Mouse (Mus musculus) layer of hippocampus, postnatal 10 days (tissue): Measurements from ENCODE around the gene Atp6v1g2. TPM values are rescaled to one million over a fixed set of nuclear protein-coding genes. Genes with fewer than 3 reads are reported as not detected.

ENCODE experiments used
- DNase-seq, 2 experiments: peaks; one replicate each; pipeline ENCODE4 v3.0.0; 2021; ENCODE audit warnings: low spot score in 2 of 2
- total RNA-seq, 2 experiments: library from RNA; stranded (reverse); gene quantifications; 2 replicates each; pipeline ENCODE4 v1.2.3; 2021

Atp6v1g2 gene
- total RNA-seq, 2 experiments from 2014 or later = 310 to 356 TPM

GRCm38 (mm10) chr17:35253293-35254093 lies 20.0 kb downstream of the Atp6v1g2 start:
- DNase-seq = no peak

- DNase-seq = peak; percentile 62 to 65
These were observed 21.0 kb downstream of the Atp6v1g2 start for GRCm38 (mm10) chr17:35254241-35255098.

- DNase-seq = no peak
These were observed 21.8 kb downstream of the Atp6v1g2 start for GRCm38 (mm10) chr17:35255301-35255700.

- no peak for DNase-seq
These were observed 22.2 kb downstream of the Atp6v1g2 start for GRCm38 (mm10) chr17:35255704-35256103.

- no peak for DNase-seq
These were observed 23.9 kb downstream of the Atp6v1g2 start for GRCm38 (mm10) chr17:35257378-35257777.

GRCm38 (mm10) chr17:35257824-35258491 lies 24.5 kb downstream of the Atp6v1g2 start:
- DNase-seq = peak; percentile 95 to 97

- DNase-seq = no peak
These were observed 25.3 kb downstream of the Atp6v1g2 start for GRCm38 (mm10) chr17:35258492-35259478.

- no peak for DNase-seq
These were observed 26.2 kb downstream of the Atp6v1g2 start for GRCm38 (mm10) chr17:35259621-35260020.

GRCm38 (mm10) chr17:35261651-35262050 lies 28.2 kb downstream of the Atp6v1g2 start:
- no peak for DNase-seq

GRCm38 (mm10) chr17:35262664-35263522 lies 29.4 kb downstream of the Atp6v1g2 start, which contains the start of gene H2-D1:
Gene H2-D1 (plus strand): TSS chr17:35262730.
- peak; percentile 99 to 100 for DNase-seq

GRCm38 (mm10) chr17:35263523-35263883 lies 30.0 kb downstream of the Atp6v1g2 start:
- no peak for DNase-seq

GRCm38 (mm10) chr17:35267399-35268086 lies 34.1 kb downstream of the Atp6v1g2 start:
- no peak for DNase-seq

- no peak for DNase-seq
These were observed 36.3 kb downstream of the Atp6v1g2 start for GRCm38 (mm10) chr17:35269653-35270347.

GRCm38 (mm10) chr17:35272249-35272648 lies 38.8 kb downstream of the Atp6v1g2 start:
- DNase-seq = no peak

- peak; percentile 89 to 93 for DNase-seq
These were observed 41.3 kb downstream of the Atp6v1g2 start for GRCm38 (mm10) chr17:35274770-35275169.

- no peak for DNase-seq
These were observed 42.9 kb downstream of the Atp6v1g2 start for GRCm38 (mm10) chr17:35276304-35276864.

GRCm38 (mm10) chr17:35278049-35278448 lies 44.6 kb downstream of the Atp6v1g2 start:
- no peak for DNase-seq
